Mouse (Mus musculus): ENCODE data around the gene Eci3.

DNA sequence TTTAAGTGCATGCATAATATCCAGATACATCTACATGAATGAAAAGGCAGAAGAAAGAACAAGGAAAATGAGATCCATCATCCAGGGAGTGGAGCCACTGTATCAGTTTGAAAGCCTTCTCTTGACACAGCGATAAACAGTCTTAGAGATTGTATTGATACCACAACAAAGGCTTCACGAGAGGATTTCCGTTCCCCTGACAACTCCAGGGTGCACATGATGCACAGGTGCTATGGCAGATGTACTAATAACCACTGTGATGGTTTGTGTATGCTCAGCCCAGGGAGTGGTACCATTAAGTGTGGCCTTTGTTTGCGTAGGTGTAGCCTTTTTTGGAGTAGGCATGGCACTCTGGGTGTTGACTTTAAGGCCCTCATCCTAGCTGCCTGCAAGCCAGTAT lies 6.7 kb downstream of the Eci3 start:
- TF ChIP-seq CTCF (IDR thresholded peaks at IDR 0.05; ENCODE audit: insufficient read depth, low read depth, low read length) (no peak), POLR2A (IDR thresholded peaks at IDR 0.05; ENCODE audit: insufficient read depth, low read depth, low read length) (no peak)

All from olfactory bulb, adult 2 months (tissue).